Mouse (Mus musculus) kidney, postnatal 0 days (tissue): ENCODE results near the gene Zer1. TPM values are rescaled to one million over a fixed set of nuclear protein-coding genes. Genes with fewer than 3 reads are reported as not detected.

Source experiments
- ATAC-seq: fragments of 200-750 bp; cut with Nextera tagmentation; replicated peaks from 2 replicates; pipeline ENCODE4 v1.8.0; 2017; ENCODE audit warnings: low read depth, moderate number of reproducible peaks, moderate TSS enrichment, moderate library complexity; ENCODE audit not compliant: low FRiP score
- DNase-seq: peaks from one replicate; pipeline ENCODE4 v3.0.0-alpha.2; 2016; ENCODE audit warnings: low spot score
- H3K27ac ChIP-seq: fragments of 300-500 bp; sonication (generic); 2 replicates; pipeline ENCODE4 v1.5.1; 2014; ENCODE audit warnings: mild to moderate bottlenecking
- H3K27me3 ChIP-seq: fragments of 300-500 bp; sonication (generic); 2 replicates; pipeline ENCODE4 v1.6.1; 2014; ENCODE audit warnings: low read length, mixed read lengths; ENCODE audit not compliant: insufficient read depth
- H3K36me3 ChIP-seq: fragments of 300-500 bp; sonication (generic); 2 replicates; pipeline ENCODE4 v1.6.1; 2014; ENCODE audit warnings: low read length, mixed read lengths; ENCODE audit not compliant: insufficient read depth
- H3K4me1 ChIP-seq: fragments of 300-500 bp; sonication (generic); replicated peaks from 2 replicates; pipeline ENCODE4 v1.6.1; 2014; ENCODE audit warnings: antibody characterized with exemption, low read length, mixed read lengths; ENCODE audit not compliant: insufficient read depth
- H3K4me2 ChIP-seq: fragments of 300-500 bp; sonication (generic); 2 replicates; pipeline ENCODE4 v1.6.1; 2014; ENCODE audit warnings: mild to moderate bottlenecking, low read length, moderate library complexity, mixed read lengths
- H3K4me3 ChIP-seq: fragments of 300-500 bp; sonication (generic); replicated peaks from 2 replicates; pipeline ENCODE4 v1.5.1; 2014; ENCODE audit warnings: low read depth, low read length
- H3K9ac ChIP-seq: fragments of 300-500 bp; sonication (generic); 2 replicates; pipeline ENCODE4 v1.6.1; 2014; ENCODE audit warnings: low read depth, low read length
- H3K9me3 ChIP-seq: fragments of 300-500 bp; sonication (generic); replicated peaks from 2 replicates; pipeline ENCODE4 v1.6.1; 2016; ENCODE audit warnings: low read length, inconsistent platforms, mixed read lengths
- CTCF ChIP-seq: IDR thresholded peaks from 2 replicates; pipeline ENCODE4 v1.5.1; 2016; ENCODE audit warnings: antibody characterized with exemption, low read depth, mild to moderate bottlenecking, moderate library complexity
- WGBS: fragments of 180-500 bp; shearing (Covaris S2); extraction: QIAGEN DNeasy Blood & Tissue Kit; methylation state at CpG from one replicate; pipeline ENCODE4 v1.1.7; 2014; 5-methylcytosine and 5-hydroxymethylcytosine counted together
- polyA plus RNA-seq: library from polyadenylated mRNA; unstranded; fragments of >200 nt; fragmentation: Nextera tagmentation; extraction: Ambion mirVana; gene quantifications from 2 replicates; pipeline ENCODE4 v1.2.1, GENCODE M21; 2015

Gene Zer1
- polyA plus RNA-seq, 1 experiment from 2014 or later = 4.9 TPM

DNA sequence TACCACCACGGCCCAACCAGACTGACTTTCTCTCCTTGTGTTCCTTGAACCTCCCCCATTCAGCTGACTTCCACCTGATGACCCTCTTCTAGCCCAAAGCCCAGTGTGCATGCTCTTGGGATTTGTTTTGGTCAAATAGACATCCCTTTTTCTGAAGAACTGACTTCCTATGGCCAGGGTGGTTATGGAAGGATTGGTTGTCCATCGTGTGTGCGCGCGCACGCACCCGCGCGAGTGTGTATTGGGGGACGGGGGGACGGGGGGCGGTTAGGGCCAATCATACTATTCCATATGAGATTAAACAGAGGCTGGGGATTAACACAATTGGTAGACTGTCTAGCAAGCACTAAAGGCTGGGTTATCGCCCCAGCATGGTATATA is 30.2 kb downstream of the Zer1 start:
- Histone ChIP-seq H3K27ac (peak overlapping the region; percentile 14; the same call in 1 of the 2 replicates), H3K4me1 (peaks cover 4% of the 10 kb centered on the region), H3K9ac (peak overlapping the region; percentile 46; the same call in 1 of the 2 replicates), H3K36me3 (peaks cover 15% of the 10 kb centered on the region; the same call in 1 of the 2 replicates), H3K4me3 (peak overlapping the region; percentile 49), H3K9me3 (no peaks in the 10 kb centered on the region), H3K27me3 (no peaks in the 10 kb centered on the region), H3K4me2 (peak overlapping the region; percentile 70)
- ATAC-seq (no peak; the same call in 1 of the 2 replicates), DNase-seq (no peak)
- WGBS = 2% methylated on average over 13 of the region's 13 CpGs
- TF ChIP-seq CTCF = no peak

DNA sequence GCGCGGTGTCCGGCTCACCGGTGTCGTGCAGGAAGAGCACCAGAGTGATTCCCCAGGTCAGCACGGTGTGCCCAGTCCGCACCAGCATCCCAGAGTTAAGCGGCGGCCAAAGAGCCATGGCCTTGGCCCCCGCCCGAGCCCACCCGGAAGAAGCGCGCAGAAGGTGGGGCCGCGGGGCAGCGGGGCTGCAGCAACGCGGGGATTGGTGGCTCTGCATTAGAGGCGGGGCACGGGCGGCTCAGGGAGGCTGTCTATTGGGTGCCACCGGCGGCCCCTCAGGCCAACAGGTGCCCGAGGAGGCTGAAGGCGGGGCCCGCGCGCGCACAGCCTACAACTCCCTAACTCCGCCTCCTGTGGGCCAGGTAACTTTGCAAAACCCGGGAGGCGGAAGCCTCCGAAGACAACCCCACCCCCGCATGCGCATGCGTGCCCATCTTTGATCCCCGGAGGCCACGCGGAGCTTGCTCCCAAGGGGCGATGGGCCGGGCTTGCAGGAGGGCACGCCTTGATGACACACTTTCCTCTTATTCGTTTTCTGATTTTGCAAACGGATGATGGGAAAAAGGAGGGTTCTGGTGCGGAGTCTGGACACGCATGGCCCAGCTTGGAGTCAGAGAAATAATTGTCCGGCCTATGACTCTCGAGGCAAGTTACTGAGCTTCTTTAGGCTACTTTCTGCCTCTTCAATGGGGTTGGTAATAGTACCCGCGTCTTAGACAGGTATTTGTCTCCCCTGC is 30.7 kb downstream of the Zer1 start, which contains the start of gene Zdhhc12:
Zdhhc12 (minus strand) TSS at position 178 of the 737 bp plus-strand sequence.
- H3K27me3 ChIP-seq = no peaks in the 10 kb centered on the region
- DNase-seq (peak; percentile 96), ATAC-seq (peak; percentile 96)
- H3K9me3 ChIP-seq = no peaks in the 10 kb centered on the region
- TF ChIP-seq CTCF = peak; percentile 33
- 0% methylated on average over 51 of the region's 51 CpGs for whole genome bisulfite sequencing
- H3K36me3 ChIP-seq = peaks cover 15% of the 10 kb centered on the region; the same call in 1 of the 2 replicates
- H3K4me3 ChIP-seq = peak within 1 kb of the TSS; percentile 49
- peak within 1 kb of the TSS; percentile 70 for H3K4me2 ChIP-seq
- H3K4me1 ChIP-seq = peaks cover 4% of the 10 kb centered on the region
- H3K9ac ChIP-seq = peak within 1 kb of the TSS; percentile 51
- H3K27ac ChIP-seq = peak within 1 kb of the TSS; percentile 58; the same call in 1 of the 2 replicates

DNA sequence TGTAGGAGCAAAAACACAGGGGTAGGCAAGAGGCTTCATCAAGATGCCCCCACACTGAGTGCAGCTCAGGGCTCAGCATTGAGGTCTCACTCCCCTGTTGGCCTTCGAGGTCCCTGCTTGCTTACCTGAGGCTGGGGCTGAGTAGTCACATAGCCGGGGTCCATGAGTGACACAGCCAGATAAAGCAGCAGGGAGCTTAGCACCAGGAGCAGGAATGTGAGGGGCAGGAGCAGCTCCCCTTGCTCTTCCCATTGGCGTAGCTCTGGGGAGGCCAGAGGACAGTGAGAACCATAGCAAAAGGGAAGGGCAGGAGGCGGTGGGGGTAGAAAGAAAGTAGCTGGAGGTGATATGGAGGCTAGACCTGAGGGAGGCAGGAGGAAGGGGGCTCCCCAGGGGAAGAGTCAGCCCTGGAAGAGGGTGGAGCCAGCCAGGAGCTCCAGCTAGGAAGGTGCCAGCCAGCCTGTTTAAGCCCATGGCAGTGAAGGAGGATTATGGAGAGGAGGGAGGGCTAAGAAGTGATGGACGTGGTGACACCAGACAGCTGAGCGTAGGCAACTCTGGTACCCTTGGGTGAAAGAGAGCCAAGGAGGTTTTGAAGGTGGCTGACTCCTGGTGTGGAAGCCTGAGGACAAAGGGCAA is 32.0 kb downstream of the Zer1 start:
- no peak overlapping the region for H3K27ac ChIP-seq
- DNase-seq (no peak), ATAC-seq (no peak)
- H3K4me2 ChIP-seq = peak overlapping the region; percentile 70
- no peaks in the 10 kb centered on the region for H3K27me3 ChIP-seq
- no peak for TF ChIP-seq CTCF
- no peaks in the 10 kb centered on the region for H3K9me3 ChIP-seq
- no peak overlapping the region for H3K9ac ChIP-seq
- WGBS = 62% methylated on average over 6 of the region's 6 CpGs
- peaks cover 6% of the 10 kb centered on the region; the same call in 1 of the 2 replicates for H3K36me3 ChIP-seq
- H3K4me1 ChIP-seq = peaks cover 4% of the 10 kb centered on the region
- H3K4me3 ChIP-seq = peak overlapping the region; percentile 49; the same call in 1 of the 2 replicates

DNA sequence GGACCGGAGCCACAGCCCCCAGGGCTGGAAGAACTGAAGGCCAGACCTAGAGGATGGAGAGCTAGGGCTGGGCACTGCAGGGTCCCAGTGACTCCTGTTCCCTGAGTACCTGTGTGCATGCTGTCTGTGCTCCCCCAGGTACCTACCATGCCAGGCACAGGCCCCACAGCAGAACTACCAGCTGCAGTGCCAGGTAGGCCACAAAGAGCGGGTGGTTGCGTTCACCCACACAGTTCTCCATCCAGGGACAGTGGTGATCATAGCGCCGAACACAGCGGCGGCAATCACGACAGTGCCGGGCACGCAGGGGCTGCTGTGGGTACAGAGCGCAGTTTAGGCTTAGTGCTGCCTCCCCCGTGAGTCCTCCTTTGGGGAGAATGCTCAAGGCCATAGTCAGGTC is 32.9 kb downstream of the Zer1 start:
- Histone ChIP-seq H3K9ac (no peak overlapping the region), H3K4me2 (no peak overlapping the region), H3K27me3 (no peaks in the 10 kb centered on the region), H3K27ac (no peak overlapping the region), H3K4me1 (peaks cover 4% of the 10 kb centered on the region), H3K9me3 (no peaks in the 10 kb centered on the region), H3K36me3 (peaks cover 6% of the 10 kb centered on the region; the same call in 1 of the 2 replicates), H3K4me3 (no peak overlapping the region)
- ATAC-seq (no peak), DNase-seq (no peak)
- 97% methylated on average over 12 of the region's 12 CpGs for WGBS
- TF ChIP-seq CTCF = no peak

DNA sequence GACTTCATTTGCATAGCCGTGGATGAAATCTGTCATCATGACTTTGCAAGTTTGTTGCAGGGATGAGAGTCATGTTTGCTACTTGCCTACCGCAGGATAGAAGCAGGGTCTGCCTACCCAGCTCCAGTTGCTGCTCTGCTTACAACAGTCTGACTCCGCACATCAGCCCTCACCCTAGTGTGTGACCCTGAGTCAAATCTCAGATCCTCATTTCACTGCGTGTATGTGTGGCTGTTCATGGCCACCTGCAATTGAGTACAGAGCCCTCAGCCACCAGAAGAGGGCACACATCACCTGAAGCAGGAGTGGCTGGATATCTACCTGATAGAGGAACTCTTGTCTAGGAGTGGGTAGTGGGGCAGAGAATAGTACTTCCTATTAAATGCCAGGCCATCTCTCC is 37.1 kb downstream of the Zer1 start:
- Histone ChIP-seq H3K9me3 (no peaks in the 10 kb centered on the region), H3K27ac (no peak overlapping the region), H3K27me3 (no peaks in the 10 kb centered on the region), H3K4me2 (no peak overlapping the region), H3K4me3 (no peak overlapping the region), H3K9ac (no peak overlapping the region), H3K4me1 (no peaks in the 10 kb centered on the region), H3K36me3 (peaks cover 6% of the 10 kb centered on the region; the same call in 1 of the 2 replicates)
- WGBS = 94% methylated on average over 4 of the region's 4 CpGs
- no peak for TF ChIP-seq CTCF
- no peak for DNase-seq
- no peak for ATAC-seq

DNA sequence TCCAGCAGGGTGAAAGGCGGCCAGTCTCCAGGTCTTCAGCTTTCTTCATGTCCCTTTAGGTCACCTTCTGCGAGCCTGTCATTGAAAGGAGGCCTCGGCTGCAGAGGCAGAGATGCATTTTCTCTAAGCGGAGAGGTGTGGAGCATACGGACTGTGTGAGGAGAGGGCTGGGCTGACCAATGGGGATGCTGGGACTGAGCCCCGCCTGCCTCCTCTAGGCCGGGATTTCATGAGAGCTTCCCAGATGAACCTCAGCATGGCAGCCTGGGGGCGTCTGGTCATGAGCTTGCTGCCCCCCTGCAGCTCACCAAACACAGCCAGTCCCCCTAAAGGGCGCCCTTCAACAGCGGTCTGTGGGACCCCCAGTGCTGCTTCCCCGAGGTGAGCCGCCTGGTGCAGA is 39.8 kb downstream of the Zer1 start:
- Histone ChIP-seq H3K27ac (no peak overlapping the region), H3K27me3 (no peaks in the 10 kb centered on the region), H3K36me3 (no peaks in the 10 kb centered on the region), H3K4me3 (no peak overlapping the region; the same call in 1 of the 2 replicates), H3K4me1 (no peaks in the 10 kb centered on the region), H3K9me3 (no peaks in the 10 kb centered on the region), H3K4me2 (peak overlapping the region; percentile 42), H3K9ac (0 out of 2 replicates have a peak overlapping the region, but pooled peaks have one; percentile 23)
- peak; percentile 28 for DNase-seq
- 26% methylated on average over 12 of the region's 12 CpGs for WGBS
- peak; percentile 58; the same call in 1 of the 2 replicates for ATAC-seq
- TF ChIP-seq CTCF = no peak
